ENCODE assay signal across 8 mouse cellular contexts in the genomic region with DNA sequence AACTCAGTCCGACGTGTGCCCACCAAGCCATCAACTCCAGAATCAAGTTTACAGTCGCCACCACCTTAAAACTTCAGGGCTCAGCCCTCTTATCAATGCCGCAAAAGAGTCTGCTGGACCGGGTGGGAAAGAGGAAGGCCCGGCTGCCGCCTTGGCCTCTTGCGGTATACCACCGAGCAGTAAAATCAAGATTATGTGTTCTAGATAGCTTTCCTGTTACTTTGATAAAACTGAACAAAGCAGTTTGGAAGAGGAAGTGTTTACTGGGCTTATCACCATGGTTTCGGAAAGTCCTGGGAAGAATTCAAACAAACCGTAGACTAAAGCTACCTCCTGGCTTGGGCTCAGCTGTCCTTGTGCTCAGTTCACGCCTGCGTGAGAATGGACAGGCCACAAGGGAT. TPM values are rescaled to one million over a fixed set of nuclear protein-coding genes. Genes with fewer than 3 reads are reported as not detected.
DNase-seq lines count a peak whose midpoint lies in the region; ATAC-seq and TF ChIP-seq lines count a peak whose summit lies in the region.

No protein-coding gene starts in this region.

- under 1% methylated on average over 13 of the region's 13 CpGs for WGBS in heart, adult 2 months
- 2% methylated on average over 13 of the region's 13 CpGs for WGBS in forebrain, embryonic 14.5 days
- 1% methylated on average over 13 of the region's 13 CpGs for WGBS in limb, embryonic 15.5 days

- peaks cover 2% of the 10 kb centered on the region; the same call in 1 of the 2 replicates for H3K79me2 ChIP-seq in heart, adult 2 months (replicated peaks; ENCODE audit: control insufficient read depth, insufficient read depth, low read length)

- H3K4me3 ChIP-seq in heart, adult 2 months, result peak overlapping the region; percentile 68
- peak overlapping the region; percentile 88 for H3K4me3 ChIP-seq in ES-Bruce4 (ENCODE audit: low read depth, low read length)
- H3K4me3 ChIP-seq in forebrain, embryonic 14.5 days (ENCODE audit: low read depth, low read length), result peak overlapping the region; percentile 69
- H3K4me3 ChIP-seq in limb, embryonic 15.5 days, result peak overlapping the region; percentile 81

- TF ChIP-seq POLR2A in heart, adult 2 months (IDR thresholded peaks at IDR 0.05; ENCODE audit: insufficient read depth, low read depth, low read length), result no peak
- no peak for TF ChIP-seq POLR2A in ES-Bruce4 (IDR thresholded peaks at IDR 0.05; ENCODE audit: insufficient read depth, low read length)

- no peak for TF ChIP-seq CTCF in heart, adult 2 months (IDR thresholded peaks at IDR 0.05)
- no peak for TF ChIP-seq CTCF in ES-Bruce4 (IDR thresholded peaks at IDR 0.05; ENCODE audit: low read depth, low read length)

- H3K9me3 ChIP-seq in ES-Bruce4 (replicated peaks; ENCODE audit: control insufficient read depth, insufficient read depth, low read length, poor library complexity, severe bottlenecking), result no peaks in the 10 kb centered on the region
- no peaks in the 10 kb centered on the region for H3K9me3 ChIP-seq in forebrain, embryonic 14.5 days (replicated peaks; ENCODE audit: control insufficient read depth, low read length)
- no peaks in the 10 kb centered on the region for H3K9me3 ChIP-seq in limb, embryonic 15.5 days

- no peak for DNase-seq in heart, adult 2 months
- no peak for DNase-seq in heart, postnatal 36 days
- no peak for DNase-seq in forebrain, embryonic 14.5 days (ENCODE audit: low spot score)
- DNase-seq in skeletal muscle tissue, adult 2 months (ENCODE audit: low read depth, low spot score), result peak; percentile 13
- no peak for DNase-seq in layer of hippocampus, postnatal 10 days (ENCODE audit: low spot score in 2 of 2)
- no peak for DNase-seq in right cerebral cortex, adult 18-20 months

- H3K27ac ChIP-seq in heart, adult 2 months, result peak overlapping the region; percentile 93
- peak overlapping the region; percentile 12 for H3K27ac ChIP-seq in ES-Bruce4 (ENCODE audit: insufficient read depth, low read length)
- peak overlapping the region; percentile 33; the same call in 1 of the 2 replicates for H3K27ac ChIP-seq in forebrain, embryonic 14.5 days (ENCODE audit: low read depth, low read length)
- peak overlapping the region; percentile 82 for H3K27ac ChIP-seq in limb, embryonic 15.5 days

- peak overlapping the region; percentile 76 for H3K4me2 ChIP-seq in forebrain, embryonic 14.5 days (ENCODE audit: low read length)
- peak overlapping the region; percentile 60 for H3K4me2 ChIP-seq in limb, embryonic 15.5 days

- H3K36me3 ChIP-seq in heart, adult 2 months (ENCODE audit: control insufficient read depth, insufficient read depth, low read length), result no peaks in the 10 kb centered on the region
- no peaks in the 10 kb centered on the region for H3K36me3 ChIP-seq in ES-Bruce4 (ENCODE audit: control insufficient read depth, insufficient read depth, low read length, poor library complexity, severe bottlenecking)
- no peaks in the 10 kb centered on the region for H3K36me3 ChIP-seq in forebrain, embryonic 14.5 days (ENCODE audit: control insufficient read depth, insufficient read depth, low read length)
- H3K36me3 ChIP-seq in limb, embryonic 15.5 days, result no peaks in the 10 kb centered on the region

- peaks cover 2% of the 10 kb centered on the region for H3K4me1 ChIP-seq in heart, adult 2 months (ENCODE audit: control insufficient read depth, insufficient read depth, low read length)
- H3K4me1 ChIP-seq in ES-Bruce4 (ENCODE audit: control insufficient read depth, insufficient read depth, low read length), result no peaks in the 10 kb centered on the region
- peaks cover 21% of the 10 kb centered on the region for H3K4me1 ChIP-seq in forebrain, embryonic 14.5 days (ENCODE audit: control insufficient read depth, insufficient read depth, low read length)
- H3K4me1 ChIP-seq in limb, embryonic 15.5 days, result peaks cover 22% of the 10 kb centered on the region

- ATAC-seq in forebrain, embryonic 14.5 days, result no peak
- ATAC-seq in limb, embryonic 15.5 days (ENCODE audit: insufficient number of reproducible peaks, low FRiP score, low TSS enrichment, low read depth), result no peak

- H3K27me3 ChIP-seq in heart, adult 2 months (ENCODE audit: control insufficient read depth, insufficient read depth, low read length), result no peaks in the 10 kb centered on the region
- no peaks in the 10 kb centered on the region for H3K27me3 ChIP-seq in ES-Bruce4 (ENCODE audit: control insufficient read depth, insufficient read depth, low read length, poor library complexity, severe bottlenecking)
- no peaks in the 10 kb centered on the region for H3K27me3 ChIP-seq in forebrain, embryonic 14.5 days (replicated peaks; ENCODE audit: control insufficient read depth, insufficient read depth, low read length)
- H3K27me3 ChIP-seq in limb, embryonic 15.5 days, result no peaks in the 10 kb centered on the region

- TF ChIP-seq EP300 in heart, adult 2 months (IDR thresholded peaks at IDR 0.05; ENCODE audit: insufficient read depth, low read depth, low read length), result no peak
- no peak for TF ChIP-seq EP300 in ES-Bruce4 (IDR thresholded peaks at IDR 0.05; ENCODE audit: insufficient read depth, low read depth, low read length)

- H3K9ac ChIP-seq in heart, adult 2 months (ENCODE audit: low read depth, low read length), result peak overlapping the region; percentile 91
- H3K9ac ChIP-seq in ES-Bruce4 (ENCODE audit: low read depth, poor library complexity, severe bottlenecking), result peak overlapping the region; percentile 43
- peak overlapping the region; percentile 72 for H3K9ac ChIP-seq in forebrain, embryonic 14.5 days (ENCODE audit: low read length)
- peak overlapping the region; percentile 50 for H3K9ac ChIP-seq in limb, embryonic 15.5 days

- intact Hi-C loops in heart, adult 2 months (cut with DNase I), result loop anchor here (5.0 to 10.0 kb wide), 3 partner anchors 41 to 842 kb away; a partner anchor contains a TSS
- intact Hi-C loops in heart, postnatal 36 days (cut with DNase I), result loop anchor here (5.0 to 10.0 kb wide), 2 partner anchors 519 to 842 kb away; a partner anchor contains a TSS

RNA-seq across cellular contexts. Expression of a gene that starts 0.8 kb away (rescaled TPM):
- total RNA-seq in heart, adult 2 months (2021), result 1 to 10 TPM; 3.8 to 5.4 TPM
- polyA plus RNA-seq in heart, adult 2 months (2012; rRNA removed), result 5.8 and 6.6 TPM in 2 replicates
- 1 to 10 TPM; 6.0 to 6.1 TPM for total RNA-seq in heart, postnatal 36 days (2021)
- polyA plus RNA-seq in ES-Bruce4 (2011; ENCODE audit: insufficient read depth, insufficient read length, low read depth, missing spikeins), result 11.2 and 12.8 TPM in 2 replicates
- polyA plus RNA-seq in forebrain, embryonic 14.5 days (2014; fragmentation: Nextera tagmentation; extraction: Ambion mirVana), result 48.9 and 52.0 TPM in 2 replicates
- 21.7 and 22.8 TPM in 2 replicates for polyA plus RNA-seq in limb, embryonic 15.5 days (2015; fragmentation: Nextera tagmentation; extraction: Ambion mirVana)
- 10 to 100 TPM; 18.3 to 18.5 TPM for total RNA-seq in layer of hippocampus, postnatal 10 days (2021)

RNA-seq across cellular contexts. Expression of a gene that starts 5.4 kb away (rescaled TPM):
- total RNA-seq in heart, adult 2 months (2021), result 10 to 100 TPM; 19.4 to 20.0 TPM
- 12.6 and 18.2 TPM in 2 replicates for polyA plus RNA-seq in heart, adult 2 months (2012; rRNA removed)
- 10 to 100 TPM; 21.9 to 24.8 TPM for total RNA-seq in heart, postnatal 36 days (2021)
- 35.1 and 36.0 TPM in 2 replicates for polyA plus RNA-seq in ES-Bruce4 (2011; ENCODE audit: insufficient read depth, insufficient read length, low read depth, missing spikeins)
- 35.3 and 38.7 TPM in 2 replicates for polyA plus RNA-seq in forebrain, embryonic 14.5 days (2014; fragmentation: Nextera tagmentation; extraction: Ambion mirVana)
- polyA plus RNA-seq in limb, embryonic 15.5 days (2015; fragmentation: Nextera tagmentation; extraction: Ambion mirVana), result 29.2 and 36.1 TPM in 2 replicates
- 10 to 100 TPM; 17.2 to 17.4 TPM for total RNA-seq in layer of hippocampus, postnatal 10 days (2021)

RNA-seq across cellular contexts. Expression of a gene that starts 31.8 kb away (rescaled TPM):
- total RNA-seq in heart, adult 2 months (2021), result 10 to 100 TPM; 32.2 to 38.4 TPM
- 60.7 and 66.6 TPM in 2 replicates for polyA plus RNA-seq in heart, adult 2 months (2012; rRNA removed)
- 10 to 100 TPM; 36.9 to 41.9 TPM for total RNA-seq in heart, postnatal 36 days (2021)
- polyA plus RNA-seq in ES-Bruce4 (2011; ENCODE audit: insufficient read depth, insufficient read length, low read depth, missing spikeins), result 26.8 and 26.9 TPM in 2 replicates
- 17.9 and 21.1 TPM in 2 replicates for polyA plus RNA-seq in forebrain, embryonic 14.5 days (2014; fragmentation: Nextera tagmentation; extraction: Ambion mirVana)
- polyA plus RNA-seq in limb, embryonic 15.5 days (2015; fragmentation: Nextera tagmentation; extraction: Ambion mirVana), result 62.2 and 65.4 TPM in 2 replicates
- total RNA-seq in layer of hippocampus, postnatal 10 days (2021), result 10 to 100 TPM; 13.0 to 15.1 TPM

Comparison
In these comparisons a context has a peak if more than half of its experiments do, and no peak if none do; other contexts are left out.
1. H3K27ac ChIP-seq: peak in every context shown above with its lines; median percentile 93 in heart, adult 2 months; 82 in limb, embryonic 15.5 days; 33 in forebrain, embryonic 14.5 days; 12 in ES-Bruce4.